1 mouse cellular context compared by ENCODE assay signal in genomic region chr1:75218227-75219001, GRCm38 (mm10).
A peak's percentile ranks its signal among the peaks of the same experiment; 100 is the strongest.
TF ChIP-seq lines count a peak whose summit lies in the region.

No protein-coding gene starts in this region.

TF ChIP-seq in CH12.LX, 34 proteins besides CTCF, POLR2A, EP300 and RAD21 (continued from another document):
- TF ChIP-seq CHD2 (IDR thresholded peaks at IDR 0.05; ENCODE audit: low read length) (peak; percentile 79), RCOR1 (conservative IDR thresholded peaks at IDR 0.05; ENCODE audit: low read depth, low read length) (peak; percentile 23; the same call in 1 of the 2 replicates), USF2 (conservative IDR thresholded peaks at IDR 0.05; ENCODE audit: low read depth, low read length) (no peak), KAT2A (IDR thresholded peaks at IDR 0.05; ENCODE audit: insufficient replicate concordance, low read length) (no peak), MAX (IDR thresholded peaks at IDR 0.05; ENCODE audit: low read length) (peak; percentile 6; the same call in 1 of the 2 replicates), MAZ (IDR thresholded peaks at IDR 0.05; ENCODE audit: low read depth, low read length) (peak; percentile 51; the same call in 1 of the 2 replicates), SIN3A (IDR thresholded peaks at IDR 0.05; ENCODE audit: low read length) (peak; percentile 88), ELF1 (IDR thresholded peaks at IDR 0.05; ENCODE audit: low read depth, low read length) (peak; percentile 72), NRF1 (IDR thresholded peaks at IDR 0.05; ENCODE audit: low read depth, low read length) (no peak), ZNF384 (IDR thresholded peaks at IDR 0.05; ENCODE audit: low read depth, low read length) (no peak)
TF ChIP-seq in CH12.LX: peak in this region for 15.
